Mouse (Mus musculus): ENCODE data around the gene Sema5a. TPM values are rescaled to one million over a fixed set of nuclear protein-coding genes. Genes with fewer than 3 reads are reported as not detected.

Sema5a gene
- polyA plus RNA-seq, 1 experiment from 2014 or later: 19.6 TPM

DNA sequence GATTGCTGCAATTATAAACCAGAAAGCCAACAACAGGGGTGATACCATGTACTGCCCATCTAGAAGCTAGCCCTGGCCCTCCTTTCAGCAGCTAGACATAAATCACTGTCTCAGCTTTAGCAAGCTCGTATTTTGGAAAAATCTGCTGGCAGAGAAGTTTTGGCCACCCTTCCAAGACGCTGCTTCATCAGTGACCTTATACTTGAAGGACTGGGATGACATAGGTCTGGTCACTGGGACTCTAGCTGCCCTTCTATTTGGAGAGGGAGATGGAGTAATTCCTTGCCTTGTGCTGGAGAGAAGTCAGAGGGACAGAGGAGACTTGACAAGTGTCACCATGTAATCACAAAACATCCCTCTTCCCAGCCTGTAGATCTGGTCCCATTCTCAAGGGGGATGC, 40.1 kb downstream of the Sema5a start:
- Histone ChIP-seq H3K4me3 (no peak overlapping the region), H3K36me3 (ENCODE audit: poor library complexity, severe bottlenecking) (no peaks in the 10 kb centered on the region), H3K4me1 (no peaks in the 10 kb centered on the region), H3K9me3 (replicated peaks) (no peaks in the 10 kb centered on the region), H3K4me2 (no peak overlapping the region), H3K27ac (no peak overlapping the region), H3K9ac (no peak overlapping the region), H3K27me3 (no peaks in the 10 kb centered on the region)
- WGBS: 92% methylated on average over 2 of the region's 2 CpGs
- ATAC-seq: no peak

DNA sequence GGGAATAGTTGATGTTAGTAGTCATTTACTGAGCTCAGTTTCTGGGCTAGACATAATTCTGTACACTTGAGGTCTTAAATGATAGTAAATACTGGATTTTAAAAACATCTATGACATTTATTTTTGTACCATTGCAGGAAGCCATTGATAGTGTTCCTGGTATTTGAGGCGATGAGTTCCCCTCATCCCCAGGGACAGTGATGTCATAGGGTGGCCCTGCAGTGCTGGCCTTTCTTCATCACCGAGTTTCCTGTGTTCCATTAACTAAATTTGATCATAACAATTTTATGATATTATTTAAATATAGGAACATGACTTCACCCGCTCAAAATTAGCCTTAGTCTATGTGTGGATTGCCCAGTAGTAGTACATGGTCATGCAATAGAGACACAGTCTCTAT, 41.7 kb downstream of the Sema5a start:
- H3K9me3 ChIP-seq (replicated peaks): no peaks in the 10 kb centered on the region
- WGBS: 87% methylated on average over 3 of the region's 3 CpGs
- no peak overlapping the region for H3K4me3 ChIP-seq
- H3K9ac ChIP-seq: no peak overlapping the region
- no peak overlapping the region for H3K27ac ChIP-seq
- ATAC-seq: no peak
- no peaks in the 10 kb centered on the region for H3K4me1 ChIP-seq
- H3K4me2 ChIP-seq: no peak overlapping the region
- H3K36me3 ChIP-seq (ENCODE audit: poor library complexity, severe bottlenecking): no peaks in the 10 kb centered on the region
- no peaks in the 10 kb centered on the region for H3K27me3 ChIP-seq

GRCm38 (mm10) chr15:32288480-32288879, 43.9 kb downstream of the Sema5a start:
- Histone ChIP-seq H3K4me1 (no peaks in the 10 kb centered on the region), H3K9ac (no peak overlapping the region), H3K36me3 (ENCODE audit: poor library complexity, severe bottlenecking) (no peaks in the 10 kb centered on the region), H3K4me3 (no peak overlapping the region), H3K27ac (no peak overlapping the region), H3K9me3 (replicated peaks) (no peaks in the 10 kb centered on the region), H3K27me3 (no peaks in the 10 kb centered on the region), H3K4me2 (no peak overlapping the region)
- WGBS: 46% methylated on average over 6 of the region's 6 CpGs
- no peak for ATAC-seq

GRCm38 (mm10) chr15:32291000-32291399, 46.4 kb downstream of the Sema5a start:
- Histone ChIP-seq H3K4me2 (no peak overlapping the region), H3K4me3 (no peak overlapping the region), H3K27me3 (no peaks in the 10 kb centered on the region), H3K27ac (no peak overlapping the region), H3K36me3 (ENCODE audit: poor library complexity, severe bottlenecking) (no peaks in the 10 kb centered on the region), H3K9me3 (replicated peaks) (no peaks in the 10 kb centered on the region), H3K9ac (no peak overlapping the region), H3K4me1 (no peaks in the 10 kb centered on the region)
- no peak for ATAC-seq
- WGBS: 48% methylated on average over 3 of the region's 3 CpGs

DNA sequence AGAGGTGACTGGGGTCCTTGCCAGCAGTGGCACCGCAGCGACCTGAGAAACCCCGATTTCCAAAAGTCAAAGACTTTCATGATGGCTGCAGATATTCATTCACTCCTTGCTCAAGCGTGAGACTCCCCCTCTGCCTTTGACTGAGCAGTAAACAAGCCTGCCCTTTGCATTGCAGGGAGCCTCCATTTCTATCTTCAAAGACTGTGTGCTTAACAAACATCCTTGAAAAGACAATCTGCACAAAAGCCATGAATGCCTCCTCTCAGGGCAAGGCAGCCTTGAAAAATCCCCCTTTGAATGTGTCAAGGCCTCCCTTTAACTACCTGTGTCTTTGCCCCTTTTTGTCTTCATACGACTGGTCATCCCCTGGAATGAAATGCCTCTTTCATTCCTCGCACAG, 51.9 kb downstream of the Sema5a start:
- H3K9me3 ChIP-seq (replicated peaks): no peaks in the 10 kb centered on the region
- H3K4me2 ChIP-seq: no peak overlapping the region
- H3K9ac ChIP-seq: no peak overlapping the region
- H3K36me3 ChIP-seq (ENCODE audit: poor library complexity, severe bottlenecking): no peaks in the 10 kb centered on the region
- no peak for ATAC-seq
- H3K4me1 ChIP-seq: peaks cover 3% of the 10 kb centered on the region; the same call in 1 of the 2 replicates
- no peak overlapping the region for H3K27ac ChIP-seq
- H3K4me3 ChIP-seq: no peak overlapping the region
- H3K27me3 ChIP-seq: no peaks in the 10 kb centered on the region
- WGBS: 30% methylated on average over 6 of the region's 6 CpGs

GRCm38 (mm10) chr15:32297266-32297665, 52.7 kb downstream of the Sema5a start:
- H3K4me3 ChIP-seq: no peak overlapping the region
- no peaks in the 10 kb centered on the region for H3K9me3 ChIP-seq (replicated peaks)
- H3K36me3 ChIP-seq (ENCODE audit: poor library complexity, severe bottlenecking): no peaks in the 10 kb centered on the region
- H3K4me2 ChIP-seq: no peak overlapping the region
- no peaks in the 10 kb centered on the region for H3K27me3 ChIP-seq
- H3K4me1 ChIP-seq: peaks cover 3% of the 10 kb centered on the region; the same call in 1 of the 2 replicates
- 96% methylated on average over 5 of the region's 5 CpGs for WGBS
- H3K27ac ChIP-seq: no peak overlapping the region
- ATAC-seq: no peak
- no peak overlapping the region for H3K9ac ChIP-seq

GRCm38 (mm10) chr15:32298525-32298924, 53.9 kb downstream of the Sema5a start:
- Histone ChIP-seq H3K27me3 (no peaks in the 10 kb centered on the region), H3K9me3 (replicated peaks) (no peaks in the 10 kb centered on the region), H3K4me3 (no peak overlapping the region), H3K4me1 (peaks cover 3% of the 10 kb centered on the region; the same call in 1 of the 2 replicates), H3K9ac (no peak overlapping the region), H3K36me3 (ENCODE audit: poor library complexity, severe bottlenecking) (no peaks in the 10 kb centered on the region), H3K4me2 (no peak overlapping the region), H3K27ac (no peak overlapping the region)
- no peak for ATAC-seq
- 70% methylated on average over 6 of the region's 6 CpGs for WGBS

DNA sequence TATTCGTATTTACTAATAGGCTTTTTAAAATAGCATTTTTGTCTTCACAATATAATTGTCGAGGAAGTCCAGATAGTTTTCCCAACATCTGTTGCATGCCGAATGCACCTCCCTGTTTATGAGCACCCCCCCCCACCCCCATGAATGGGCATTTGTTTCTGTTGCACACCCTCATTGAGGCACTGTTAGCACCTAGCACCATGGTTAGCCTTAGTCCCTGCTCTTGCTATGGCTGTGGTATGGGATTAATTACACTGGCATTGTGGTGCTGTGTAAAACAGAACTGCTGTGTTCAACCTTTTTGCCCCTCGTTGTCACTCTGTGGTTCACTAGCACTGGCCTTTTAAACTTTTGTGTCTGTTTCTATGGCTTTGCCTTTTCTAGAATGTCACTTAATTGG, 56.4 kb downstream of the Sema5a start:
- no peak overlapping the region for H3K4me2 ChIP-seq
- H3K9me3 ChIP-seq (replicated peaks): no peaks in the 10 kb centered on the region
- H3K36me3 ChIP-seq (ENCODE audit: poor library complexity, severe bottlenecking): no peaks in the 10 kb centered on the region
- H3K4me3 ChIP-seq: no peak overlapping the region
- no peak for ATAC-seq
- no peaks in the 10 kb centered on the region for H3K27me3 ChIP-seq
- H3K4me1 ChIP-seq: peaks cover 7% of the 10 kb centered on the region
- 59% methylated on average over 4 of the region's 4 CpGs for WGBS
- H3K9ac ChIP-seq: no peak overlapping the region
- no peak overlapping the region for H3K27ac ChIP-seq

DNA sequence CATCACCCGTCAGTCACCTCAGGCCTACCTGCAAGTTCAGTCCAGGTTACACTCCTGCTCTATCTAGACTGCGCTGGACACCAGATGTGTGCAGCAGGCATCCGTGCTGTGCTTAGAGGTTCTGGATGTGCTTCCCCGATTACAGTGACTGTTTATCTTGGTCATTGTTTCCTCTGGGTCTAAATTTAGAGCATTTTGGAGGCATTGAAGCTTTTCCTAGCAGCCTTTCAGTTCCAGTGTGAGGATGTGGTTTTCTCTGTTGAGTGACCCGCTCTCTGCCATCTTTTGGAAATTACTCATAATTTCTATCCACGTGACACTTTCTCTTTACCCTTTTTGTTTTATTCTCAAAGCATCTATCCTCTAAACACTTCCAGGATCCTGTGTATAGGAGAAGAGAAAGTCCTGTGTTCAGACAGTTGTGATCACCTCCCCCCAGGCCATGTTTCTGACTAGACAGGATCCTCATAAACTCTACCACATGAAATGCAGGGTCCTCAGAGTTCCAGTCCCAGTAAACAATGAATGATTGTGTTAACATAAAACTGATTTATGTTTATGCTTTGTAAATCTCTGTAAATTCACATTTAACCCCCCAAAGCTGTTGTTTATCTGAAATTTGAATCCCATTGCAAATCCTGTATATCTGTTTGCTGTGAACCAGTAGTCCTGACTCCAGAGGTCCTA, 62.1 kb downstream of the Sema5a start:
- Histone ChIP-seq H3K4me2 (no peak overlapping the region), H3K4me1 (peaks cover 8% of the 10 kb centered on the region; the same call in 1 of the 2 replicates), H3K9me3 (replicated peaks) (no peaks in the 10 kb centered on the region), H3K9ac (no peak overlapping the region), H3K27me3 (no peaks in the 10 kb centered on the region), H3K27ac (no peak overlapping the region), H3K4me3 (no peak overlapping the region), H3K36me3 (ENCODE audit: poor library complexity, severe bottlenecking) (no peaks in the 10 kb centered on the region)
- no peak for ATAC-seq
- 94% methylated on average over 6 of the region's 6 CpGs for WGBS

DNA sequence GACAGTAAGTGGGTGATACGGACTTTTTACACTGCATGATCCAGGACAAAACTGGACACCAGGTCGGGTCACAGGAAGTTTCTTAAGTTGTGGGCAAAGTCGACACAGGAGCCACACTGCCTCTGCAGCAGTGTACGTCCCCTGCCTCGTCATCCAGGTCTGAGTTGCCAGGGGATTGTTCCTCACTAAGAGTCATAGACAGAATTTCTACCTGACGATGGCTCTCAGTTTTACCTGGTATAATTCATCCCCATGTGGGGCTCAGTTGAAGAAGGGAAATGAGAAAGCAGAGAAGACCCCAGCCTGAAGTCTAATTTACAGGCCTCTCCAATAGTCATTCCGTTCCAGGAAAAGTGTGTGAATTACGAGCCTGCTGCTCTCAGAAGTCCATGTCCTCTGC, 66.2 kb downstream of the Sema5a start:
- WGBS: 88% methylated on average over 8 of the region's 8 CpGs
- no peak overlapping the region for H3K4me2 ChIP-seq
- no peak overlapping the region for H3K4me3 ChIP-seq
- no peak overlapping the region for H3K9ac ChIP-seq
- peaks cover 5% of the 10 kb centered on the region; the same call in 1 of the 2 replicates for H3K4me1 ChIP-seq
- ATAC-seq: no peak
- H3K9me3 ChIP-seq (replicated peaks): no peaks in the 10 kb centered on the region
- H3K27me3 ChIP-seq: no peaks in the 10 kb centered on the region
- H3K36me3 ChIP-seq (ENCODE audit: poor library complexity, severe bottlenecking): no peaks in the 10 kb centered on the region
- no peak overlapping the region for H3K27ac ChIP-seq

DNA sequence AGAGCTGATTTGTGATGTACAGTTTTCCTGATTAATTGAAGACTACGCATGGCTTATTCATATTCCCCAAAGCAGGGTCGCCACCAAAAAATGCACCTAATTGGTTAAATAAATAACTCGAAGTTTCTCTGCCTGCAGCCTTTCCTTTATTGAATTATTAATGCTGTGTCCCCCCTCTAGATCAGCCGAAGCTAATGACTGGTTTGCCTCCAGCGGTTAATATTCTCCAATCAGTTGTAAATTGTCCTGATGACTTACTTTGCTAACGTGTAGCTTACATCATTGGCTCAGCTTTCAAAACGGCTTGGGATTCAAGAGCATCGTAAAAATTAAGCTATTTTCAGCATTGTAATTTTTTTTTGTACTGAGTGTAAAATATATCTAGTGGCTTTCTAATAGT, 66.7 kb downstream of the Sema5a start:
- ATAC-seq: no peak
- no peak overlapping the region for H3K4me3 ChIP-seq
- H3K27me3 ChIP-seq: no peaks in the 10 kb centered on the region
- H3K9ac ChIP-seq: no peak overlapping the region
- no peaks in the 10 kb centered on the region for H3K36me3 ChIP-seq (ENCODE audit: poor library complexity, severe bottlenecking)
- no peak overlapping the region for H3K27ac ChIP-seq
- no peaks in the 10 kb centered on the region for H3K9me3 ChIP-seq (replicated peaks)
- peaks cover 5% of the 10 kb centered on the region; the same call in 1 of the 2 replicates for H3K4me1 ChIP-seq
- no peak overlapping the region for H3K4me2 ChIP-seq
- 64% methylated on average over 8 of the region's 8 CpGs for WGBS

DNA sequence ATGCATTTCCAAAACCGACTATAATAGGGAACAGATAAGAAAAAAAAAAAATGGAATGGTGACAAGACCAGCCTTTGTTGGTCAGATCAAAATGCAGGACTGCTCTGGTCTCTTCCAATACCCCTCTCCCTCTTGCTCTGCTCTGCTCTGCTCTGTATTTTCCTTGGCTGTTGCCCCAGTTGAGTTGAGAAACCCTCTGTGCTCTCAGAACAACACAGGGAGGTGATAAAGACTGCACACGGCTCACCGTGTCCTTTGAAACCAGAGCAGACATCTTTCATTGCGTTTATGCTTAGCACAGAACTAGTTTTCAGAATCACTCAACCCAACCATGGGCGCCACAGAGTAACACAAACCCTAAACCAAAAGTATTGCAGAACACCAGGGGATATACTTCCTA, 72.5 kb downstream of the Sema5a start:
- no peaks in the 10 kb centered on the region for H3K27me3 ChIP-seq
- no peak overlapping the region for H3K9ac ChIP-seq
- no peak for ATAC-seq
- no peaks in the 10 kb centered on the region for H3K36me3 ChIP-seq (ENCODE audit: poor library complexity, severe bottlenecking)
- H3K4me1 ChIP-seq: no peaks in the 10 kb centered on the region
- no peak overlapping the region for H3K27ac ChIP-seq
- 85% methylated on average over 5 of the region's 5 CpGs for WGBS
- H3K9me3 ChIP-seq (replicated peaks): no peaks in the 10 kb centered on the region
- no peak overlapping the region for H3K4me2 ChIP-seq
- H3K4me3 ChIP-seq: no peak overlapping the region

DNA sequence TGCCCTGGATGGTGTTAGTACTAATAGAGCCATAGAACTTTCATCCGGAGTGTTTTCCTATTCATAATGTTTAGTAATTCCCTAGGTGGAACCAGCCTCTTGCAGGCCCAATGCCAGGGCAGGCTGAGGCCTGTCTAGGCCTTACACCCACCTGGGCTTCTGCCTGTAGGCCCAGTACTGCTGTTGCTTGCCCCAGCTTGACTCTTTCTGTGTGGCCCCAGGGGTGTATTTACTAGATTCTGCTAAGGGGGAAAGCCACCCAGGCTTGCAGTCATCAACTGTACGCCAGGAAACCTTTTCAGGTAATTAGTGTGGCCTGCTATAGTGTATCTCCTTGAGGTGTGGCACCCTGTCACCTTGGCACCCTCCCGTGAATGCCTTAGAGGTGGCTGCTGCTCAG, 76.1 kb downstream of the Sema5a start:
- H3K36me3 ChIP-seq (ENCODE audit: poor library complexity, severe bottlenecking): no peaks in the 10 kb centered on the region
- no peak overlapping the region for H3K9ac ChIP-seq
- H3K4me3 ChIP-seq: no peak overlapping the region
- no peaks in the 10 kb centered on the region for H3K27me3 ChIP-seq
- no peak overlapping the region for H3K27ac ChIP-seq
- H3K4me1 ChIP-seq: peaks cover 4% of the 10 kb centered on the region; the same call in 1 of the 2 replicates
- no peak overlapping the region for H3K4me2 ChIP-seq
- no peaks in the 10 kb centered on the region for H3K9me3 ChIP-seq (replicated peaks)
- ATAC-seq: no peak
- 89% methylated on average over 3 of the region's 3 CpGs for WGBS
